Mouse (Mus musculus) layer of hippocampus, adult 11-12 months (tissue): Measurements from ENCODE around the gene Wdtc1.

Experiments
- DNase-seq: peaks from one replicate; pipeline ENCODE4 v3.0.0; 2022; ENCODE audit warnings: low spot score

Gene Wdtc1

DNA sequence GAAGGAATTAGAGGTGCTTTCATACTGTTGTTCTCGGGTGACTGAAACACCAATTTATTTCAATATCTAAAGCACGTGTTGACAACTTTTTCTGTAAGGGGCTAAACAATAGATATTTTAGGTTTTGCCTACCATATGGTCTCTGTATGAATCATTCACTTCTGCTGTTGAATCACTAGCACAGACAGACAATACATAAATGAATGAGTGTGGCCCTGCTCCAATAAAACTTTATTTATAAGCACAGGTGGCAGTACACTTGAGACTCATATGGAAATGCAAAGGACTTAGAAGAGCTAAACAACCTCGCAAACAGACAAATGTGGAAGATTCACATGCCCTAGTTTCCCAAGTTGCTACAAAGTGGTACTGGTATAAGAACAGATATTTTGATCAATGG, 33.6 kb downstream of the Wdtc1 start:
- no peak for DNase-seq

DNA sequence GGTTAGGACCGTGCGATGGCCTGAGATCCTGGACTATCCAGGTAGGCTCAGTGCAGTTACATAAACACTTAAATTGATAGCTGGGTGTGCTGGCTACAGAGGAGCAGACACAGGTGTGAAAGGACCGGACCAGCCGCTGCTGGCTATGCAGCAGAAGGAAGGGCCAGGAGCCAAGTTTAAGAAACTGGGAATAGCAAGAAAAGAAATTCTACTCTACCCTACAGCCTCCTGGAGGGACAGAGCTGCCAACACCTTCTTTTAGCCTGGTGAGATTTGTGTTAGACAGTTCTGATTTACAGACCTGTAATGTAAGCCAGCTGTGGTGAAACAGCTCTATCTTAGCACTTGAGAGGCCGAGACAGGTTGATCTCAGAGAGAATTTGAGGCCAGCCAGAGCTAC, 37.3 kb downstream of the Wdtc1 start:
- DNase-seq, result no peak

DNA sequence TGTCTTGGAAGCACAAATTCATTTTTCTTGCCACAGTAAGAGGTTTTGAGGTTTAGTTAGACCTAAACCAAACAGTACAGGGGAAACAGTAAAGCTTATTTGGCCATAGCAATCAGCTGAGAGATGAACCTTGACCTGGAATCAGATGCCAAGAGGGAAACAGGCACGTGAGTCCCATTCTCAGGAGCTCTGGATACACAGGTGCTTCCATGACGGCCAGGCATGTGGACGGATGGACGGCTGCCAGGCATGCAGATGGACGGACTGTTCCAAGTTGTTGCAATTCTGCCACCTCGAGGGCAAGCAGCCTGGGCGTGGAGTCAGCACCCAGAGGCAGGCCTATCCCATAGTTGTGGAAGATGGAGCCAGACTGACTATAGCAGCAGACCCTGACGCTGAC, 38.4 kb downstream of the Wdtc1 start:
- DNase-seq, result no peak

DNA sequence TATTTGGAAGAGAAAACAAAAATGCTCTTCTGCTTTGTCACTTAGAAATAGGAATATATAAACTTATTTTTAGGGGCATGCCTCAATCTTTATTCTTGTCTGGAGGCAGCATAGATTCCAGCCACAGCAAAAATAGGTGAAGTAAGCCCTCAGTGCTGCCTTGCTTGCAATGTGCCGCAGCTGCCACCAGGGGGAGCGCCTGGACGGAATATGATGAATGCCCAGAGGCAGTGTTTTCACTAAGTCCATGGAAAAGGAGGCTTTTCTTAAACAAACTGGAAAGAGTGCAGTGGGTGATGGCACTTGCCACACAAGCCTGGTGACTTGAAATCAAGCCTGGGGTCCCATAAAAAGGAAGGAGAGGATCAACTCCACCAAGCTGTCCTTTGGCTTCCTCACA, 43.3 kb downstream of the Wdtc1 start:
- DNase-seq, result peak; percentile 87

DNA sequence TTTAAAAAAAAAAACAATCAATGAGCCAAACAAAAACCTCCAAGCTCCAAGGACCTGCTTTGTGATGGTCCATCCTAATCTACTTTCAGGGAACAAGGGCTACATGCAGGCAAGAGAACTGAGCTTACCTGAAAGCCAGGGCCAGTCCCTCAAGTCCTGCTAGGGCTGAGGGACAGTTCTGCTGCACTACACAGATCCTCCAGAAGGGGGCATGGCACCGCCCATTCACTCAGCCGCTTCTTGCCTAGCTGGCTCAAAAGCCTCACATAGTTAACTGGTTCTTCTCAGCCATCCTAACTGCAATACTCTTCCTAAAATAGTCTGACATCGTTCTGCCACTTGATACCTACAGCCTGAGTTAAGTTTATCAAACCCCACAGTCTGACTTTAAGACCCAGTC, 46.0 kb downstream of the Wdtc1 start:
- DNase-seq, result peak; percentile 56

DNA sequence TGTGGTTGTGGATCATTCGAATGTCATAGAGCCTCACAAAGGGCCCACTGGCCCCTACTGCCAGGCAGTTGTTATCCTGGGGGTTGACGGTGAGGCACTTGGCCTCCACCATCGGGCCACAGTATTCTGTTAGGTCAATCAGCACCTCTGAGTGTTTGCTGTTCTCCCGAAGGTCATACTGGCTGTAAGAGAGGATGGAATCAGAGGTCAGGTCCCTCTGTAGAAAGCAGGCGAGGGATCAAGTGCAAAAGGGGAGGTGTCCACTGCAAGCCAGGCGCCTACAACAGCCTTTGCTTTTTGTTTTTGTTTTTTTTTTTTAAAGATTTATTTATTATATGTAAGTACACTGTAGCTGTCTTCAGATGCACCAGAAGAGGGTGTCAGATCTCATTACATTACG, 47.5 kb downstream of the Wdtc1 start:
- DNase-seq, result no peak

DNA sequence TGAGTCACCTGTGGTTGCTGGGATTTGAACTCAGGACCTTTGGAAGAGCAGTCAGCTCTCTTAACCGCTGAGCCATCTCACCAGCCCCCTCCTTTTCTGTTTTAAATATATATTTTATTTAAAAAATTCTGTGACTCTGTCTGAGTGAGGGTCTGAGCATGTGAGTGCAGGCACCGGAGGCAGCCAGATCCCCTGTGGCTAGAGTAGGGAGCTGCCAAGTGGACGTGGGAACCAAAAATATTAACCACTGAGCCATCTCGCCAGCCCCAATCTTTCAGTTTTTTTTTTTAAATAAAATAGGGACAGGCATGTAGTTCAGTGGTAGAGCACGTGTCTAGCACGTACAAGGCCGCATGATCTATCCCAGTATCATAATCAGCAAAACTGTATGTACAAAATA, 48.5 kb downstream of the Wdtc1 start:
- no peak for DNase-seq

DNA sequence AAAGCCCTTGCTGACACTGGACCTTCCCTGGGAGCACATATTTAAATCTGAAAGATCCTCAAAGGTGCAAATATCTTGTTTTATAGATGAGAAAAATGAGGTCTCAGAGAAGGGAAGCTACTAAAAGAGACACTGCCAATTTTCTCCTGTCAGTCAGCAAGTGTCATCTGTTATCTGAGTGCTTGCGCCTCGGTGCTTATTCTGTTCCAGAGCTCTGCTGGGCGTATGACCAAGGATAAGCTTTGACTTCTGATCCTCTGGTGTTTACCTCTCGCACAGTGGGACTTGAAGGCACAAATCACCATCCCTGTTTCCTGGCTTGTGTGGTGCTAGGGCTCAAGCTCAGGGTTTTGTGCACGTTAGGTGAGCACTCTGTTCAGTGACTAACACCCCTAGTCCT, 50.6 kb downstream of the Wdtc1 start:
- DNase-seq, result no peak

DNA sequence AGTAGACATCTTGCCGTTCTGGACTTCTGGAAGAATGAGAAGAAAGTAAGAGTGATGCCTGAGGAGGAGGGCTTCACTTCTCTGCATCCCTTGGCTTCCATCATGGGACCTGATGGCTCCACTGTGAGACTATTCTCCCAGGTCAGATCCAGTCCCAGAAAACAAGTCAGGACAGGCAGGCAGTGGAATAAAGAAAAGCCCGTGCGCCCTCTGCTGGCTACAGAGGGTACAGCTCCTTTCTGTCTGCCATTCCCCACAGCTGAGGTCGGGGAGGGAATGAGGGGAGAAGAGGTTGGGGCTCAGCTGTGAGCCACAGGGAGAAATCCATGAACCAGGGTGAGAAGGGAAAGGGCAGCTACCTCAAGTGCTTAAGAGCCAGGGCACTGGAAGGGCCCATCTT, 51.5 kb downstream of the Wdtc1 start:
- peak; percentile 79 for DNase-seq

DNA sequence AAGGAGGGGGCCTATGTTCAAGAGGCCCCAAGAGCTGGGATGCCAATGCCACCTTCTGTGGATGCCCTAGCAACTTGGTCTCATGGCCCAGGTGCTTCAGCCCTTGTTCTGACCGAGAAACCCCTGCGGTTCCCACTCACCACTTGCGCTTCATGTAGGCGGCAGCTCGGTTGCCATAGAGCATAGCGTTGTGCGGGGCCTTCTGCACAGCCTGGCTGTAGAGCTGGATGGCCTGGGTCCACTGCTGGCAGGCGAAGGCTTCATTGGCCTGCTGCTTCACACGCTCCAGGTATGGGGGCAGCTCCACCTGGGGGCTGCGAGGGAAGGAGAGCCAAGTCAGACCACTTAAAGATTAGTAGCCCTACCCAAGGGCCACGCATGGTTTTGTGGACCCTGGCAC, 52.9 kb downstream of the Wdtc1 start:
- no peak for DNase-seq

DNA sequence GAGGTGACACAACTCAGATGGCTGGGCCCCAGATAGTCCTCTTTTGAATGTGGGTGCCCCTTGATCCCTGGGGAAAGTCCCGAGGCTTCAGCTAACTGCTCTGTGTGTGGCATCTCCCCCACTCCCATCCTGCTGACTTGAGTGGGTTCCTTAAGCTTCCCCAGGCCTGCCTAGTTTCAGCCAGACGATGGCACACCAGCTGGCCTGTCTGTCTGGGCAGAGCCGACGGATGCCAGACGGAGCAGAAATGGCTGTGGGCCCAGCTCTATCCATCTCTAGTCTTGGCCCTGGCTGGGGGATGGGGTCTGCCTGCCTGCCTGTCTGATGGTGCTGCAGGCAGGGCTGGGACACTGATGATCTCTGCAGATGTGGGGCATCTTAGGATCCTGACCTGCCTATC, 53.6 kb downstream of the Wdtc1 start:
- DNase-seq, result peak; percentile 63

DNA sequence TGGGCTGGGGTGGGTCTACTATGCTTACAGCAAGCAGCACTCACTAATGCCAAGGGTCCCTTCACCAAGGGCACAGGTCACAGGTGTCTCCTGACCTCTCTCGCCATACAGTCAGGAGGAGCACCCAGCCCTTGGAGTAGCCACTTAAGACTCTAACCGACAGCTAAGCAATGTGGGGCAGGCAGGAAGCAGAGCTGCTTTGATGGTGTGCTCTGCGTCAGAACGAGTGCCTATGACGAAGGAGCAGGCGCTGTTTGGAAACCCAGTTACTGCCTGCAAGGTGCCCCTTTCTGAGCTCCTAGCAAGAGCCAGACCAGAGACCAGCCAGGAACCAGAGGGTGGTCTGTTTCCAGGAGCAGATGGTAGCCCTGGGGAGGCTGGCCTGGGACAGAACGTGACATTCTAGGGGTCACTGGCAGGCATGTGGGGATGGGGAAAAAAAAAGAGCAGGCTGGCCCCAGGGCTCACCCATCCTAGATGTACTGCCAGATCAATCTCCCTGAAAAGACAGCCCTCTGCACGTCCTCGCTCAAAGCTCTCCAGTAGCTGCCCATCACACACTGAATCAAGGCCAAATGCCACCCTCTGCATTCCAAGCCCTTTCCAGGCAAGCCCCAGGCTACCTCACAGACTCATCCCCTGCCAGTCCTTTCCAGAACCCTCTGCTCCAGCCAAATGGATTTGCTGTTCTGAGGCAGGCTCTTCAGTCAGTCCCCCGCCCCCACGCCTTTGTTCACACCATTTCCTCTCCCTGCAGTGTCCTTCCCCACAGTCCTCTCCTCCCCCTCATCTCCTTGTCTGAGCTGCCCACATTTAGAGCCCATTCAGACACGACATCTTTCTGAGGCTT, 54.5 kb downstream of the Wdtc1 start:
- DNase-seq, result peak; percentile 60

DNA sequence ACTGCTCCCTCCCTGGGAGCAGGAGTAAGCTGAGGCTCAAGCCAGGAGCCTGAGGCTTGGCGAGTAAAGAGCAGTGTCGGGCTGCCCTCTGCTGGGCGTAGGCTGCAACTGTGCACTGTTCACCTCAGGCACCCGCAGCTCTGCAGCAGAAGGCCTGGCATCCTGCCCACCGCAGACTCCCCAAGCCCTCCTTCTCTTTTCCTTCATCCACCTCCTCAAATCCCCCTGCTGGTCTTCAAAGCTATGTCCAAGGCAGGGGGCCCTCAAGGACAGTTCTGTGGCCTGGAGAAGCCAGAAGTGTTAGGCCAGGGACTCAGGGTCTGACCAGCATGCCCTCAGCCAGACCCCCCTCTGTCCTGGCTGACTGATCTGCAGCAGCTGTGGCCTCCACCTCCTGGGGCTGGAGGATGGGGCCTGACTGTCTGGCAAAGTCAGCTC, 55.5 kb downstream of the Wdtc1 start:
- DNase-seq, result peak; percentile 87

DNA sequence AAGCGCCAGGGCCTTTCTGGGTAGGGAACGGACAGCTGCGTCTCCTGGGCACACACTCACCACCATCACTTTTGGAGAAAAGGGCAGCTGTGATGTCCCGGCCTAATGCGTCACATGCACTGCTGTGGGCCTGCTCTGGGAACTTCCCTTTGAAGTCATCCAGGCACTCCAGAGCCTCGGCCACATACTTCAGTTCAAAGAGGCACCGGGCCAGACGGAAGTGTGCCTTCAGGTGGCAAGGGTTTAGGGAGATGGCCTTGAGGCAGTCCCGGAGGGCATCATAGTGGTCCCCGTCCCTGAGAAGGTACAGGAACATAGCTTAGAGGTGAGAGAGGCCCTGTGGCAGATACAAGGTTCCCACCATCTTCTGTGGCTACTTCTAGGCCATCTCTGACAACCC, 55.9 kb downstream of the Wdtc1 start:
- DNase-seq, result no peak

DNA sequence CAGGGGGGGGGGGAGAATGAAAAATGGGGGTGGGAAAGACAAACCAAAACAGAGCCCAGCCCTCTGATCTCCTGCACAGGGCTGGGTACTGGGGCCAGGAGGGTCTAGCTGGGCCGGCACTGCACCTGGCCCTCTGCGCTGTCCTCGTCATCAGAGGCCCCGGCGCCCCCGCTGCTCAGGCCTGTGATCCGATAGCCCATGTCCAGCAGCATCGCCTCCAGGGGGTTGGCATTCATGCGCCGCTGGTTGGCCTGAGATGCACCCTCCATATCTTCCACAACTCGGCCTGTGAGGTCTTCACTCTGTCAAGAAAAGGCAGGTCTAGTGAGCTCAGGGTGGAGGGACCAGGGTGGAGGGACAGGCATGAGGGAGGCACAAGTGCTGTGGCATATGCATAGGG, 59.2 kb downstream of the Wdtc1 start:
- DNase-seq, result no peak

DNA sequence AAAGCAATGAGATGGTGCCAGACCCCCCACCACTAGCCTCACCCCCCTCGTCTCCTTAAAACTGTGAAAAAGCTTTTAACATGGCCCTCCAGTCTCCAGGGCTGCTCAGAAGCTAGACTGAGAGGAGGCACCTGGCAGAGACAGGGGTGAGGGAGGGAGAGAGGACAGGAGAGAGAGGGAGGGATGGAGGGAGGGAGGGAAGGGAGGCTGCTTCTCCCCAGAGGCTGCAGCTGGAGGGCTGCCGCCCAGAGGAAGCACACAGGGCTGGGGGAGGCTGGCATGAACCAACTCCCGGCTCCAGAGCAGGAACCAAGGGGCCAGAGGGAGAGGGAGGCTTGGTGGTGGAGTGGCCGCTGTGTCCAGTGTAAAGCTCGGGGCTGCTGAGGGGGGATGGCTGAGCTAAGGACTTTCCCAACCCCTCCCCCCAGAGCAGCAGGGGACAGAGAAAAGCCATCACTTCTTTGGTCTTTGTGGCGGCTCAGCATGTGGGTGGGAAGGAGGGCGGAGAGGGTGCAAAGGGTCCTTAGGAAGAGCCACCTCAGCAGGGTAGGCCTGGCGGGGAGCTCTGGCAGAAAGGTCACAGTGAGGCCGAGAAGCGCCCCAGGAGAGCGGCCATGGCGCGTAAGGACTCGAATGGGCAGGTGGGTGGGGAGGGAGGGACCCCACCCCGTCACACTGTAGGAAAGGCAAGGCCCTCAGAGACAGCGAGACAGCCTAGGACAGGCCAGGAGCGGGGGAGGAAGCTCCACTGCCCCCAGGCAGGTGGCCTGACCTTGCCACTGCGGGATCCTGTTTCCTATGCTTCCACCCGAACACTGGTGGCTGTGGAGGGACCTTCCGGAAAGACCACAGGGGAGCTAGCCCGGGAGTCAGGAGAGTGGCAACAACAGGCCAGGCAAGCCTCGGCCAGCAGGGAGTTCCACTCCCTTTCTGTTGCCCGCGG, 60.1 kb downstream of the Wdtc1 start:
- DNase-seq, result no peak

DNA sequence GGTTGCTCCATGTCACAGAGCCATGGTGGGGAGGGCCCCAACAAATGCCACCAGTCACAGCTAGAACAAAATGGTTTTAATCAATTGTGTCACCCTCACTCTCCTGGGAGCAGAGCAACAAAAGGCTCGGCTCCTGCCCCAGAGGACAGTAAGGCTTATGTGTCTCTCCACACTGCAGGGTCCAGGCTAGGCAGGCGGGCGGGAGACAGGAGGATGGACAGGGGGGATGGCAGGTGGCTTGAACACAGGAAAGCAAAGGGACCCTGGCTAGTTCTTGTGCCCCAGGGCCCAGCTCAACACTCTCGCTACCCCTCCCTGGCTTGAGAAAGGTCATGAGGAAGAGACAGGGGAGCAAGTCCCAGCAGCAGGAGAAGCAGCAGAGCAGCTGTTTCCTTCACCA, 60.9 kb downstream of the Wdtc1 start:
- no peak for DNase-seq

DNA sequence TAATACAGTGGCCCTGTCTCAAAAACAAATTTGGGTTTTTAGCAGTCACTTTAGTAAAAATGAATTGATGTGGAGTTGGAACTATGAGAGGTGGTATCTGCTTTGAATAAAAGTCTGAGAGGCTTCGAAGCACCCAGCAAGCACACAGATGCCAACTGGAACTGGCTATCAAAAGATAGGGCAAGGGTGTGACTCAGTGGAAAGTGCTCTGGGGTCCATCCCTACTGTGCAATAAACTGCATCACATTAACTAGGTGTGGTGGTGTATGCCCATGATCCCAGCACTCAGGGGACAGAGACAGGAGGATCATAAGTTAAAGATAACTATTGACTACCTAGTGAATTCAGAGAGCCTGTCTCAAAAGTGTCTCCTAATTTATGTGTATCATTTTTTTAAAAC, 62.0 kb downstream of the Wdtc1 start:
- no peak for DNase-seq

DNA sequence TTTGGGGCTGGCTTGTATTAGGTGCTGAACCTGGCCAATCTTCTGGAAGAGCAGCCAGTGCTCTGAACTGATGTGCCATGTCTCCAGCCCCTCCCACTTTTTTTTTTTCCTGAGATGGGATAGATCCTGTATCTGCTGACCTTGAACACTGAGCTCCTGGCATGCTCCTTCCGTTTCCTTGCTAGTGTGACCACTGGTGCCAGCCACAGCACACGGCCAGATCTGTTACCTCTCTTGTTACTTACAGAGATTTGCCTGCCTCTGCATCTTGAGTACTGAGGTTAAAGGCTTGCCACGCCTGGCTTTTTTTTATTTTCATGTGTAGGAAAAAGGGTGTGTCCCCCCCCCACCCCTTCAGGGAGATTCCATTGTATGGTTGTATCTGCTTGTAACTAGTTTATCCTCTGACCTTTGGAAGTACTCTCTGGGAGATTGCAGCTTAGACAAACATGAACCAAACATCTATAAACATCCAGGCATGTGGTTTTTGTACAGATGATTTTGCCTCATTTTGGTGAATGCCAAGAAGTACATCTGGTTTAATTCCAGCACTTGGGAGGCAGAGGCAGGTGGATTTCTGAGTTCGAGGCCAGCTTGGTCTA, 66.7 kb downstream of the Wdtc1 start:
- DNase-seq, result no peak

DNA sequence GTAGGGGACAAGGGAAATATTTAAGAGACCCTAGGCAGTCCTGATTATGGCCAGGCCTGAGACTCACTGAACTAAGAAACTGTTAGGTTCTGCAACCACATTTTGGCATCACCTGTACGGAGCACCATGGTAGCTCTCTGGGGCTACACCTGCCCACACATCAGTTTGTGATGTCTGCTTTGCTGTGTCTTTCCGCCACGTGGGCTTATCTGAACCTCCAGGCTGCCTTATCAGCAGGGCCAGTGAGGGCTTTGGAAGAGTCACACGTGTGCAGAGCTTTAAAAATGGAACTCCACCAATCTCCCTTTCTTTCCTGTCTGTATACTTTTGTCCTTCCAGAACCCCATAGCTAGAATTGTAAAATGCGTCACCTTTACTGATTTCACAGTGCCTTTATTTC, 67.3 kb downstream of the Wdtc1 start:
- no peak for DNase-seq

DNA sequence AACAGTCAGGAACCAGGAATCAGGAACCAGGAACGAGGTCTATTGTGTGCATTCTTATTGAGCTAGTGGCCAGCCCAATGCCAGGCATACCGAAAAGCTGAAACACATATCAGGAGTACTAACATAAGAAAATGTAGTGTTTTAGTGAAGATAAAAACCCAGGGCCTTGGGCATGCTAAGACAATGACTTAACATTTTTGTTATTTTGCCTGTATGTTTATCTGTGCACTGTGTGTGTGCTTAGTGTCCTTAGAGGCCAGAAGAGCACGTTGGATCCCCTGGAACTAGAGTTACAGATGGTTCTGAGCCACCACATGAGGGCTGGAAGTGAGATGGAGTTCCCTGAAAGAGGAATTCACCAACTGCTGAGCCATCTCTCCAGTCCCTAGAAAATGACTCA, 68.0 kb downstream of the Wdtc1 start:
- DNase-seq, result no peak

DNA sequence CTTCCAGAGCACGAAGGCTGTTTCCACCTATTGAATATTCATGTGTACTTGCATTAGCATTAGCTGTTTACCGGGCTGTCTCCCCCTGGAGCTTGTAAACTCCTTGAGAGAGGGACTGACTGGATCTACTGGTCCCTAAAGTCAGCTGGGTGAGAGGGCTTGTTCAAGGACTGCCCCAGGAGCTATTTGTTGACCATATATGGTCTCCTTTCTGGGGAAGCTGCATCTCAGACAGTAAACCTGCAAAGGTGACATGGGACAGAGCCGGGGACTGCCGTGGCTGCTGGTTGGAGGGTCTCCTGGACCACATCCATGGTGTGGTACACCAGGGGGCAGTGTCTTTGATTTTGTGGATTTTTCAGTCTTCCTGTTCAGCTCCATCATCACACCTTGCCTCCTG, 70.6 kb downstream of the Wdtc1 start:
- DNase-seq, result no peak

DNA sequence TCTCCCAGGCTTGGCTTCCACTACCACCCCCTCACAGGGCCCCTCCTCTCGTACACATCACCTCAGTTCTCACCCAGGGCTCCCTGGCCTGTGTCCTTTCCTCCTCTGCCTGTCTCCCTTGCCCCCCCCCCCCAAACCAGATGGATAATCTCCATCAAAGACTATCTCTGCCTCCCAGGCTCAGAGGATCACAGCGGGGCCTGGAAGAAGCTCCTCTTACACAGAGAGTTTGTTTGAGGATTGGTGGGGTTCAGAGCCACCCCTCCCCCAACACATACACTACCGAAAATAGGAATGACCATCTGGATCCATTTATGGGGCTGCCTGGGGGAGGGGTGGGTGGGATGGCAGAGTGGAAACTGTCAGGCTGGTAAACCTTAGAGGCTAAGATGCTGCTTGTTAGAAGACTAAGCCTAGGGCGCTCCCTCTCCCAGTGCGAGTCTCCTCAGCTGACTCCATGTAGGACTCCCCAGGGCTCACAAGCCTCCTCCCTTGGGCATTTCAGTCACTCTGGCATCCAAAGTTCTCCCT, 71.3 kb downstream of the Wdtc1 start:
- DNase-seq, result no peak
